Mouse (Mus musculus): ENCODE results near the gene Cck. TPM values are rescaled to one million over a fixed set of nuclear protein-coding genes. Genes with fewer than 3 reads are reported as not detected.

The Cck gene
- polyA plus RNA-seq, 1 experiment from 2014 or later = 0.62 TPM

- Histone ChIP-seq H3K4me3 (no peak overlapping the region), H3K4me2 (no peak overlapping the region), H3K27me3 (peaks cover 52% of the 10 kb centered on the region), H3K27ac (no peak overlapping the region), H3K9me3 (no peaks in the 10 kb centered on the region), H3K36me3 (no peaks in the 10 kb centered on the region), H3K9ac (no peak overlapping the region), H3K4me1 (peaks cover 21% of the 10 kb centered on the region)
- 73% methylated on average over 11 of the region's 11 CpGs for WGBS
- ATAC-seq (ENCODE audit: borderline replicate concordance, extremely low read depth, low FRiP score, low TSS enrichment) = no peak
Measured at GRCm38 (mm10) chr9:121491592-121492240, 3.8 kb downstream of the Cck start.

GRCm38 (mm10) chr9:121487216-121487615 is 8.3 kb downstream of the Cck start:
- Histone ChIP-seq H3K27ac (no peak overlapping the region), H3K9me3 (no peaks in the 10 kb centered on the region), H3K4me3 (no peak overlapping the region), H3K4me2 (no peak overlapping the region), H3K36me3 (no peaks in the 10 kb centered on the region), H3K4me1 (no peaks in the 10 kb centered on the region), H3K9ac (no peak overlapping the region), H3K27me3 (peaks cover 7% of the 10 kb centered on the region; the same call in 1 of the 2 replicates)
- ATAC-seq (ENCODE audit: borderline replicate concordance, extremely low read depth, low FRiP score, low TSS enrichment) = no peak
- 71% methylated on average over 7 of the region's 7 CpGs for WGBS

GRCm38 (mm10) chr9:121479453-121479852 is 16.0 kb downstream of the Cck start:
- Histone ChIP-seq H3K9ac (no peak overlapping the region), H3K4me1 (no peaks in the 10 kb centered on the region), H3K4me2 (no peak overlapping the region), H3K36me3 (no peaks in the 10 kb centered on the region), H3K9me3 (no peaks in the 10 kb centered on the region), H3K4me3 (no peak overlapping the region), H3K27ac (no peak overlapping the region), H3K27me3 (no peaks in the 10 kb centered on the region)
- 25% methylated on average over 5 of the region's 5 CpGs for WGBS
- no peak for ATAC-seq (ENCODE audit: borderline replicate concordance, extremely low read depth, low FRiP score, low TSS enrichment)

DNA sequence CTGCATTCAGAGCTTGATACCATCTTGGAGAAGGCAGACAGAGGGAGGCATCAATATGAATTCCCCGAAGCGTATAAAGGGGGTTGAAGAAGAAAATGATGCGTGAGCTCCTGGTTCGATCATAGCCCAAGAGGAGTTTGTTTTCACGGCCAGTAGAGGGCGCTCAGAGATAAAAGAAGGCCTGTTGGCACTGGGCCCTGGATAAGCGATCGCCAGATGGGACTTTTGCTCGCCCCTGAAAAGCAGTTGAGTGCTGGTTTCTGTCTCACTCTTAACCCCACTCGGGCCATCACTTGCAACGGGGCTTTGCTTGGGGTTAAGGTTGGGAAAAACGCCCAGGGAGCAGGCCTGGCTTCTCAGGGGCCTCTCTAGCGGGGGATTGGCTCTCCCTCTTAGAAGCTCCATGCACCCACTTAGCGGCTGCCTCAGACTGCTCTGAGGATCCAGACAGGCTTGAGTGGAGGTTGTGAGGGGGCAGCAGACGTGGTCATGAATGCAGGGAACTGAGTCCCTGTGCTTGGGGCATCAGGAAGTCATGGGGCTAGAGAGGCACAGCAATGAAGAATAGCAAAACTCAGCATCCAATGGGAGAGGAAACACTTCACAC is 18.1 kb downstream of the Cck start:
- Histone ChIP-seq H3K36me3 (peaks cover 7% of the 10 kb centered on the region), H3K9me3 (no peaks in the 10 kb centered on the region), H3K27ac (no peak overlapping the region), H3K4me1 (no peaks in the 10 kb centered on the region), H3K4me2 (peak overlapping the region; percentile 53), H3K9ac (0 out of 2 replicates have a peak overlapping the region, but pooled peaks have one; percentile 8), H3K4me3 (peak overlapping the region; percentile 29), H3K27me3 (no peaks in the 10 kb centered on the region)
- WGBS = 8% methylated on average over 15 of the region's 15 CpGs
- ATAC-seq (ENCODE audit: borderline replicate concordance, extremely low read depth, low FRiP score, low TSS enrichment) = peak; percentile 20; the same call in 1 of the 2 replicates

DNA sequence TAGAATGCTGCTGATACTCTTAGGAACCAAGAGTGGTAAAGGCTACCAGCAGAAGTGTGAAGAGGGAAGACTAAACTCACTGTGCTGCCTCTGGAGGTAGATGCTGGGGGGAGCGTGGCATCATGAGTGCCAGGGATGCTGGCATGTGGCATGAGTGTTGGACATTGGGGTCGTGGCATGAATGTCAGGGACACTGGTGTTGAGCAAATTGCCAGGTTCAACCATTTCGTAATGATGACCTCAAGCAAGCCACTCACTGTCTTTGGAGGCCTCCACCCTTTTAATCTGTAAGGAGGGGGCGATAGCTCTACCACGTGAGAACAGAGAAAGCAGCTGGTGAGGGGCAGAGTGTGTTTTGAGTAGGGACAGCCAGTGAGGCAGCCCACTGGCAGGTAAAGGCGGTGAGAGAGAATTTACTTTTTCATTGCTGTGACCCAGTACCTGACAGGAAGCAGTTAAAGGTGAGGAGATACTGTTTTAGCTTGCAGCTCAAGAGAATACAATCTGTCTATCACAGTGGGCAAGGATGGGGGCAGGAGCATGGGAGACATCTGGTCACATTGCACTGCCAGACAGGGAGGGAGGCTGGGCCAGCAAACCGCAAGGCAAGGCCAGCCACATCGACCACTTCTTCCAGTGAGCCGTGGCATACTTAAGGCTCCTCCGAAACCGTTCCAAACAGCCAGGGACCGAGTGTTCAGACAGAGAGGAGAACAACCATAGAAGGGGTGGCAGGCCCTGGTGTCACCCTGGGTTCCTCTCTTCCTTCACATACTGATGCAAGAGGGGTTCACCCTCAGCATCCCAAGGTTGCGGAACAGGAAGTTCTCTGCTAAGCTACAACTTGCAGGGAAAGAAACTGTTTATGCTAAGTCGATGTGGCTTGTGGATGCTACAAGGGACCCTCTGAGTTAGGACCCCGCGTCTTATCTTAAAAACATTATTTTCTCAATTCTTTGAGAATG is 19.7 kb downstream of the Cck start:
- Histone ChIP-seq H3K4me1 (no peaks in the 10 kb centered on the region), H3K4me2 (no peak overlapping the region), H3K27ac (no peak overlapping the region), H3K9me3 (no peaks in the 10 kb centered on the region), H3K4me3 (no peak overlapping the region), H3K27me3 (no peaks in the 10 kb centered on the region), H3K36me3 (peaks cover 12% of the 10 kb centered on the region), H3K9ac (no peak overlapping the region)
- WGBS = 67% methylated on average over 16 of the region's 16 CpGs
- ATAC-seq (ENCODE audit: borderline replicate concordance, extremely low read depth, low FRiP score, low TSS enrichment) = no peak

GRCm38 (mm10) chr9:121474771-121475170 is 20.7 kb downstream of the Cck start:
- Histone ChIP-seq H3K4me1 (no peaks in the 10 kb centered on the region), H3K4me2 (no peak overlapping the region), H3K36me3 (peaks cover 14% of the 10 kb centered on the region), H3K9me3 (no peaks in the 10 kb centered on the region), H3K4me3 (no peak overlapping the region), H3K27ac (no peak overlapping the region), H3K9ac (no peak overlapping the region), H3K27me3 (no peaks in the 10 kb centered on the region)
- ATAC-seq (ENCODE audit: borderline replicate concordance, extremely low read depth, low FRiP score, low TSS enrichment) = no peak
- WGBS = 73% methylated on average over 5 of the region's 5 CpGs

GRCm38 (mm10) chr9:121469711-121470110 is 25.8 kb downstream of the Cck start:
- H3K4me2 ChIP-seq = no peak overlapping the region
- H3K9me3 ChIP-seq = no peaks in the 10 kb centered on the region
- H3K4me3 ChIP-seq = no peak overlapping the region
- 83% methylated on average over 6 of the region's 6 CpGs for WGBS
- H3K9ac ChIP-seq = no peak overlapping the region
- H3K27me3 ChIP-seq = no peaks in the 10 kb centered on the region
- peaks cover 17% of the 10 kb centered on the region for H3K36me3 ChIP-seq
- H3K4me1 ChIP-seq = 0 out of 2 replicates have a peak, but pooled peaks cover 5% of the 10 kb centered on the region
- no peak overlapping the region for H3K27ac ChIP-seq
- no peak for ATAC-seq (ENCODE audit: borderline replicate concordance, extremely low read depth, low FRiP score, low TSS enrichment)

DNA sequence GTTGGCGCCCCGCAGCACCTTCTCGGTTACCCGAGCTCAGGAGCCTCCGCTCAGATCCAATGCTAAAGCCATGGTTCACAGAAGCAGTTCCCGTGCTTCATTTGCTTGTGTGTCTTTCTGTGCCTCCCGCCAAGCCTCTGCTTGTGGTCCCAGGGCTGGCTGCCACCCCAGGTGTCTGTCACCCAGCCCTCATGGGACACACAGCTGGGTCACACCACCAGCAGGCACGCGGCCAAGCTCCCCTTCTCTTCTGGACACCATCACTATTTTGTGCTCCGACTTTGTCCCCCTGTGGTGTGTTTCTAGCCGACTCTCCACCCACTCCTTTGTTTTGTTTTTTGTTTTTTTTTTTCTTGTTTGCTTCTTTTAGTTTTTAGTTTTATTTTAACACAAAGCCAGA is 28.0 kb downstream of the Cck start:
- no peak overlapping the region for H3K9ac ChIP-seq
- no peaks in the 10 kb centered on the region for H3K9me3 ChIP-seq
- 80% methylated on average over 11 of the region's 11 CpGs for WGBS
- 0 out of 2 replicates have a peak, but pooled peaks cover 5% of the 10 kb centered on the region for H3K4me1 ChIP-seq
- H3K27ac ChIP-seq = no peak overlapping the region
- H3K27me3 ChIP-seq = no peaks in the 10 kb centered on the region
- peaks cover 14% of the 10 kb centered on the region for H3K36me3 ChIP-seq
- no peak overlapping the region for H3K4me2 ChIP-seq
- no peak overlapping the region for H3K4me3 ChIP-seq
- no peak for ATAC-seq (ENCODE audit: borderline replicate concordance, extremely low read depth, low FRiP score, low TSS enrichment)

GRCm38 (mm10) chr9:121460527-121460926 is 35.0 kb downstream of the Cck start:
- no peaks in the 10 kb centered on the region for H3K9me3 ChIP-seq
- no peak overlapping the region for H3K4me3 ChIP-seq
- WGBS = 55% methylated on average over 16 of the region's 16 CpGs
- H3K27me3 ChIP-seq = no peaks in the 10 kb centered on the region
- no peak overlapping the region for H3K4me2 ChIP-seq
- no peak for ATAC-seq (ENCODE audit: borderline replicate concordance, extremely low read depth, low FRiP score, low TSS enrichment)
- H3K9ac ChIP-seq = no peak overlapping the region
- no peak overlapping the region for H3K27ac ChIP-seq
- H3K36me3 ChIP-seq = peaks cover 42% of the 10 kb centered on the region
- no peaks in the 10 kb centered on the region for H3K4me1 ChIP-seq

GRCm38 (mm10) chr9:121459950-121460349 is 35.5 kb downstream of the Cck start:
- H3K9ac ChIP-seq = no peak overlapping the region
- H3K36me3 ChIP-seq = peaks cover 42% of the 10 kb centered on the region
- H3K9me3 ChIP-seq = no peaks in the 10 kb centered on the region
- no peak overlapping the region for H3K4me3 ChIP-seq
- H3K4me1 ChIP-seq = no peaks in the 10 kb centered on the region
- WGBS = 54% methylated on average over 2 of the region's 2 CpGs
- no peak for ATAC-seq (ENCODE audit: borderline replicate concordance, extremely low read depth, low FRiP score, low TSS enrichment)
- no peak overlapping the region for H3K27ac ChIP-seq
- H3K27me3 ChIP-seq = no peaks in the 10 kb centered on the region
- H3K4me2 ChIP-seq = no peak overlapping the region

GRCm38 (mm10) chr9:121458466-121458865 is 37.0 kb downstream of the Cck start:
- Histone ChIP-seq H3K9me3 (no peaks in the 10 kb centered on the region), H3K4me2 (no peak overlapping the region), H3K4me1 (no peaks in the 10 kb centered on the region), H3K9ac (no peak overlapping the region), H3K4me3 (no peak overlapping the region), H3K27me3 (no peaks in the 10 kb centered on the region), H3K36me3 (peaks cover 54% of the 10 kb centered on the region), H3K27ac (no peak overlapping the region)
- ATAC-seq (ENCODE audit: borderline replicate concordance, extremely low read depth, low FRiP score, low TSS enrichment) = no peak
- 29% methylated on average over 8 of the region's 8 CpGs for WGBS

All from lung, embryonic 15.5 days (tissue).